Mouse (Mus musculus) urinary bladder, postnatal 36 days (tissue): Measurements from ENCODE around the gene Wbp4.
"Not testable (repeated sequence)": the region's sequence is repeated elsewhere in the genome, so short reads cannot be mapped to it uniquely, and the experiment has no call there.

Experiments
- DNase-seq, 2 experiments: peaks; one replicate each; pipeline ENCODE4 v3.0.0; 2022; ENCODE audit warnings: low spot score in 2 of 2, mixed read lengths in 1 of 2

The Wbp4 gene

DNA sequence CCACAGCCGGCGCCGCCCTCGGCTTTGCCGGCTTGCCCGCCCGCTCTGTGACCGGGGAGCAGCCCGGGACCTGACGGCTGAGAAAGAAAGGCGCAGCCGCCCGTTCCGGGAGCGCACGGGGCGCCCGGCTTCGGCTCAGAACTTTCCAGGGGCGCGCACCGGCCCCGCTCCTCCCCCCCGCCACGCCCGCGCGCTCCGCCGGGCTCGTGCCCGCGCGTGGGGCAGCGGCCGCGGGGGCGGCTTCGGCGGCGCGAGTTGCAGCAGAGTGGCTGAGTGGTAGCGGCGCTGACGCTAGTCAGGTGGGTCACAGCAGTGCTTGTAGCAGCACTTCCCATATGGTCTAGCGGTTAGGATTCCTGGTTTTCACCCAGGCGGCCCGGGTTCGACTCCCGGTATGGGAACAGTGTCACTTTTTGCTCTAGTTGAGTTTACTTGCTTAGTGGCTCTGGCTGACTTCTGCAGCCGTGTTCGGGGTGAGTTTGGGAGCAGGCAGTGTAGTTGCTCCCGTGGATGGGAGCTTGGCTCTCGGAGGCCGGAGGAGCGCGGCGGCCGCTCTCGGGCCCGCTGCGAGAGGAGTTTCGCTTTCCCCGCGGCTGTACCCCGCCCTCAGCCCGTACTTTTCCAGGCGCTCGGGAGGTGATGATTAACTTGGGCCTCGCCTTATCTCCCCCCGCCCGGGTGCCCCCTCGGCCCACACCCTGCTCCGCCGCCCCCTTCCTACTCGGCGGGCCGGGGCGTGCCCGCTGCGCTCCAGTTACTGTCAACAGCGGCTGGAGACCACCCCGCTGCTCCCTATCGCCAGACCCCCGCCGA lies at the start of gene Wbp4:
Gene Wbp4 (minus strand): TSS at position 182 of the 813 bp plus-strand sequence.
- peak; percentile 82 to 86 for DNase-seq

- DNase-seq = no peak
Measured at GRCm38 (mm10) chr14:79530761-79531160, 49.4 kb upstream of the Wbp4 start.

- no peak for DNase-seq
Measured at GRCm38 (mm10) chr14:79529581-79530554, 48.5 kb upstream of the Wbp4 start.

DNA sequence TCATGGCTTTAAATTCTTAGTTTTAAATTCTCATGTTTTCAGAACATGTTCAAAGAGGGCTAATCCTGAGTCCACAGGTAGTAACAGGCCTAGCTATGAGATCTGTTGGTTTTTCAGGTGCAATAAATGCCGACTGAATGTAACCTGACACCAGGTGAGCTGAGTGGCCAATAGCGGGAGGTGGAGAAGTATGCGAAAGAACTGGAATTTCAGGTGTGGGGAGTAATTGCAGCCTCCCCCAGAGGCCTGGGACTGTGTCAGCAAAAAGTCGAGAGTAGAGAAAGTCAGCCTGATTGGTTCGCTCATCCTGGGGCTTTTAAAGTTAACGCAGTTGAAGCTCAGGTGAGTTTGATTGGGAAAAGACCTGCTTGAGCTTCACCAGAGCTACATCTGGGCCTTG lies 46.4 kb upstream of the Wbp4 start:
- peak; percentile 62 to 67 for DNase-seq

DNA sequence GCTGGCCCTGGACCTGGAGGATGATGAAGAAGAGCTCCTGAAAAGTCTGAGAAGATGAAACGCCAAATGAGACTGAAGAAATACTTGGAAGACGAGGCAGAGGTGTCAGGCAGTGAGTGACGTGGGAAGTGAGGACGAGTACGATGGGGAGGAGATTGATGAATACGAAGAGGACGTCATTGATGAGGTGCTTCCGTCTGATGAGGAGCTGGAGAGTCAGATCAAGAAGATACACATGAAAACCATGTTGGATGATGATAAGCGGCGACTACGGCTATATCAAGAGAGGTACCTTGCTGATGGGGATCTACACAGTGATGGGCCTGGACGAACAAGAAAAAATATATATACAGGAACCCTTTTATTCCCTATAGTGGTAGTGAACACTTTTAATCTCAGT lies 44.8 kb upstream of the Wbp4 start:
- DNase-seq = not testable (repeated sequence)

GRCm38 (mm10) chr14:79522387-79522786 lies 41.1 kb upstream of the Wbp4 start:
- no peak for DNase-seq

DNA sequence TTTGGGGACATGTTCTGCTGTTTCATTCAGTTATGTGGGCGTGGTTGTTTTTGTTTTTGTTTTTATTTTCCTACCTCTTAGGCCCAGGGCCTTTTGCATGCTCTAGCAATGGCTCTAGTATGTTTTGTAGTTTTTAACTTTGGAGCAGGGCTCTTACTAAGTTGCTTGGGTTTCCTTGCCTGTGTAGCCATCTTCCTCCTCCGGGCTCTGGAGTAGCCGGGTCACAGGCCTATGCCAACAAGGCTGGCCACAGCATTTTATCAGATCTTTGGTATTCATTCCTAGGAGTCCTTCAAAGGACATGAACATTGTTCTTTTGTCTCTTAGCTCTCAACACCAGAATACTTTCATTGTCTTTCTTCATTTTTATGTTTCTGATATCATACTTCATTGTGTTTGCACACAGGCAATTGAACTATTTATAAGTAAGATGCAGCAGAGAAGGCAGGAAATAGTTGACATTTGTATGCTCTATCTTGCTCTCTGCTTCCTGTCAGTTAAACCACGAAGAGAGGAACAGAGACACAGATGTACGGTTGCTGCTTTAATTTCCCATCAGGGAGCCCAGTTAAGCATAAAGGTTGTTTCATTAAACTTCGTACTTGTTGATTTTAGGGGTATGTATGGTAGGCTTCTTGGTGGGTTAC lies 40.3 kb upstream of the Wbp4 start:
- DNase-seq = no peak

- DNase-seq = no peak
Measured at GRCm38 (mm10) chr14:79521056-79521455, 39.7 kb upstream of the Wbp4 start.

- no peak for DNase-seq
Measured at GRCm38 (mm10) chr14:79520612-79521011, 39.3 kb upstream of the Wbp4 start.

- no peak for DNase-seq
Measured at GRCm38 (mm10) chr14:79519663-79519975, 38.3 kb upstream of the Wbp4 start.

DNA sequence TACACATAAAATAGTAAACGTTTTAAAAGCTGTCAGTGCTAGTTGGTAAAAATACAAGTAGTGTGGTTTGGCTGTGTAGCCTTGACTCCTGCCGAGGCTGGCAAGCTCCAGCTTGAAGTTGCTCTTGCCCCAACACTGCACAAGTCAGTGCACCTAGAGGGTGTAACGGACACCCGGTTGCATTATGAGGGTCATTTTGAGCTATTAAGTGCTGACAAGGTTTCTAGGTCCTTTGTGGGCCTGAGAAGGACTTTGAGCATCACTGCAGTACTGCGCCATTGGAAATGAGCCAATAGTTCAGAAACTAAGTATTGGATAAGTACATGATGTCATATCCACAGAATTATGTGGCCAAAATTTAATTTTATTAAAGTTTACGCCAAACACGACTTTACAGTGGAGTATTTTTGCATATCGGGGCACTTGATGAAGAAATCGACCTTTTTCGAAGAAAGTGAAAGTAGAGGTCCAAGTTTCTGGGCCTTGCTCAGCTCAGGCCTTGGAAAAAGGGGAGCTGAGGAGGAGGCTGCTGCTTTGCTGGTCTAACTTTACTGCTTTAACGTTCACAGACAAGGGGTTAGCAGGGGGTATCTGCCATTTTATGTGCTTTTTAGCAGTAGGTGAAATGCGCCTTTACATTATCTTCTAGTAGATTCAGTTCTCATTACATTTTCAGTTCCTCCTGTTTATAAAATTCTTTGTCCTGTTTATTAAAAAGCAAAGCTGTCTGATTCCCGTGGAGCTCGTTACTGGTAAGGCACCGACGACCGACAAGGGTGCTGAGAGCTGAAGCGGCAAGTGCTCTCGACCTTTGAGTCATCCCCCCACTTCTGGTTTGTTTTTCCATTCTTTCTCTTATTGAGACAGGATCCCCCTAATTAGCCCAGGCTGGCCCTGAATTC lies 37.7 kb upstream of the Wbp4 start:
- DNase-seq = peak in 1 of 2 experiments; percentile 34

DNA sequence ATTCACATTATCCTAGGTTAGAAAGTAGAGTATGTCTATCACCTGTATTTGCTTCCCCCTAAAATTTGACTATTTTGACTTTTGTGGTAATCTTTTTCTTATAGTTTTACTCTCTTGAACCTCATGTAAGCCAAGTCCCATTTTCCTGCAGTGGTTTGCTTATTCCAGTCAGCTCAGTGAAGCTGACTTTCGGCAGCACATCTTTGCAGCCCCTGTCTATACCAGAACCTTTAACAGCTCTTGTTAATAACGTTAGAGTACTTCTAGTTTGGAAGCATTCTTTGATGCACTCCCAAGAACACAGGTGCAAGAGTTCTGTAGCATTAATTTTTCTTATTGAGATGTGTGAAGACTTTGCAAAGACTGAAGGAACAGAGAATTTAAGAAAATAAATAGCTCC lies 36.8 kb upstream of the Wbp4 start:
- no peak for DNase-seq

DNA sequence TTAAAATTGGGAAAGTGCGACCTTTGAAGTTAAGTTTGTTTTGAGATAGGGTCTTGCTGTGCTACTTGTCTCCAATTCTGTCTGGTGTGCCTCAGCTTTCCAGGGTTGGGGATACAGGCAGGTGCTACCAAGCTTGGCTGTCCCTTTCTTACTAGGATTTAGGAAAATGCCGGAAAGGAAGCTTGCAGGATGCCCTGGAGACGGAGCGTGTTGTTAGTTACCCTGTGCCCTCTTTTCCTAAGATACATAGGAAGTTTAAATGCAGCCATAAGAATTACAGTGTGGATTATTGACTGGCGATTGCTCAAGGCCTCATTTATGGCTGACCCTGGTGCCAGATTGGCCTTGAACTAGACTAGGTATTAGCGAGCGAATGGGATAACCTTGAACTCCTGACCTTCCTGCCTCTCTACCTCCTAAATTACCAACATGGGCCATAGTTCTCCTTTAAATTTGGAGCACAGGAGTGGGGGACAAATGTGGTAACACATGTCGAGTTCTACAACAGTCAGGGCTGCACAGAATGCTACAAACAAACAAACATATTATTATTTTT lies 35.9 kb upstream of the Wbp4 start:
- DNase-seq = no peak

DNA sequence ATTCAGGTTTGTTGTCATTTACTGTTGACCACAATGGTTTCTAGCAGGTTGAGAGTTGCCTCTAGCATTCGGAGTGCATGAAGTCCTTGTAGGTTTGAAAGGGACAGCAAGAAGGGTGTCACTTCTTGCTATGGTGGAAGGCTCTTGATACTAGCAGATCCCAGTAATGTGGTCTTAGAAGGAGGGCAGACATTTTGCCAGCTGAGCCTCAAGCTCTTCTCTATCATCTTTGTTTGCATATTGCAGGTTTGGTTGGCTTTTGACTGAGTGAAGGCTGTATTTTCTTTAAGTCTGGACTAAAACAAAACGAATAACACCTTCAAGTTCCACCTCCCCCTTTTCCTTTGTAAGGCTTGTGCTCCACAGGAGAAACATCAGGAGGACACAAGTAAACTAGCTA lies 35.4 kb upstream of the Wbp4 start:
- no peak for DNase-seq

GRCm38 (mm10) chr14:79516243-79516610 lies 34.9 kb upstream of the Wbp4 start:
- DNase-seq = no peak

DNA sequence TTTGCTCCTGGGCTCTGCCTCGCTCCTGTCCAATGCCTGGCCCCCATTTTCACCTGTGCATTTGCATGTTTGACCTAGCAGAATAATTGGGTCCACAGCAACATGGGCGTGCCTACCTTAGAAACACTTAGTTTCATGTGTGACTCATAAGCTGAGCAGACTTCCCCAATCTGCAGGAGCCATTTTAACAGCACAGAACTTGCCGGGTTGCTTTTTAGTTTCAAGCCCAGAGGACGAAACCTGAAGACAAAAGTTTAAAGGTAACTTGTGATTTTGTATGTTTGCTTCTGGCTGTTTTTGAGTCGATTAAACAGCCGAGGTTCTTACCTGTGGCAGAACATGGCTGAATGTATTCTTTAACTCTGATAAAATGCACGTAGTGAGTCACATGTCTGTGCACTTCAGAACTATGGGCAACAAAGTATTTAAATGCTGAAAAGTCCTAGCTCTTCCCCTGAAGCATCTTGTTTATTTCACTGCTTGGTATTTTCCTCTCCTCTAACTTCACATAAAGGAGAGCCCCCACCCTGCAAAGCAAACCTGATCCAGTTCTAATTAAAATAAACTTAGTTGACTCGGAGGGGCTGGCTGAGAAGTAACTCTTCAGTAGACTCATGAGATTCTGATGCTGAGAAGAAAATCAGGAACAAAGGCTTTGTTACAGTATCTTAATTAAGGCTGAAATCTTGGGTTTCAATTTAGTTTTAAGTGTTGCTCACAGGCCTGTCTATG lies 34.4 kb upstream of the Wbp4 start:
- peak in 1 of 2 experiments; percentile 54 for DNase-seq

- no peak for DNase-seq
Measured at GRCm38 (mm10) chr14:79515100-79515499, 33.8 kb upstream of the Wbp4 start.

- DNase-seq = no peak
Measured at GRCm38 (mm10) chr14:79513951-79514350, 32.6 kb upstream of the Wbp4 start.

DNA sequence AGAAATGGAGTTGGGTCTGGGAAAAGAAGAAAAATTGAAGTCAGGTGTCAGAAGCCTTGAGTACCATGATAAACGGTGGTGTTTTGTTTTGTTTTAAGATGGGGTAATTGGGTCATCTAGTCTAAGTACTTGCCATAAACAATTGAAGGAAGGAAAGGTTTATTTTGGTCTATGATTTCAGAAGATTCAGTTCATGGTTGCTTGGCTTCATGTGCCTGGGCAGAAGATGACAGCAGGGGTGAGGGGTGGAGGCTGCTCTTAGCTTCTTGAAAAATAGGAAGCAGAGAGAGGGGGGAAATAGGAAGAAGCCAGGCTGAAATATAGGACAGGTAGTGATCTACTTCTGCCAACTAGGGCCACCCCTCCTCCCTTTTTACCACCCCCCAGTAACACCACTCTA lies 30.2 kb upstream of the Wbp4 start:
- no peak for DNase-seq

- no peak for DNase-seq
Measured at GRCm38 (mm10) chr14:79508662-79509305, 27.5 kb upstream of the Wbp4 start.
